Mouse (Mus musculus): ENCODE results near the gene Wnt5b. TPM values are rescaled to one million over a fixed set of nuclear protein-coding genes. Genes with fewer than 3 reads are reported as not detected.
A peak's percentile ranks its signal among the peaks of the same experiment; 100 is the strongest.

The Wnt5b gene
- polyA plus RNA-seq, 1 experiment from 2014 or later = 7.3 TPM

GRCm38 (mm10) chr6:119499271-119499670, 44.9 kb downstream of the Wnt5b start:
- 0 out of 2 replicates have a peak, but pooled peaks cover 3% of the 10 kb centered on the region for H3K4me1 ChIP-seq (ENCODE audit: control insufficient read depth, insufficient read depth, low read length)
- H3K4me3 ChIP-seq (ENCODE audit: low read depth, low read length) = no peak overlapping the region
- H3K36me3 ChIP-seq (ENCODE audit: control insufficient read depth, insufficient read depth, low read length) = no peaks in the 10 kb centered on the region
- no peak overlapping the region for H3K9ac ChIP-seq (ENCODE audit: low read length)
- no peaks in the 10 kb centered on the region for H3K9me3 ChIP-seq (ENCODE audit: control insufficient read depth, low read length)
- 21% methylated on average over 5 of the region's 5 CpGs for WGBS
- H3K27ac ChIP-seq (ENCODE audit: low read depth, low read length) = no peak overlapping the region
- ATAC-seq (ENCODE audit: insufficient read depth, low FRiP score, low TSS enrichment) (no peak), DNase-seq (ENCODE audit: low spot score) (no peak)
- H3K27me3 ChIP-seq (ENCODE audit: control insufficient read depth, insufficient read depth, low read length) = no peaks in the 10 kb centered on the region
- no peak overlapping the region for H3K4me2 ChIP-seq (ENCODE audit: low read depth)

DNA sequence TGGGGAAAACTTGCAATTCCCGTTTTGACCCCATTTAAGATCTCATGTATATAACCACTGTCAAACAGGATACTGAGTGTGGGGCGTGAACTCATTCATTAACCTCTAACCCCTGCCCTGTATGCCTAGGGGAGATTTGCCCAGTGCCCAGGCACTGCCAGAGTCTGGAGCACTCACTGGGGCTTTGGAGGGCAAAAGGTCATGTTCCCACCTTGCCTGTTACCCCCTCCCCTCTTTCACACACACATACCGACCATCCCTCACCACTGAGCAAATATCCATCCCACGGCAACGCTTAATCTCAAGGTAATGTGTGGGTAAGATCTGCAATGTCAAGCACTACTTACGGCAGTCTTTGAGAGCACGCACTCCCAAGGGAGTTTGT, 51.5 kb downstream of the Wnt5b start:
- peak; percentile 22 for DNase-seq (ENCODE audit: low spot score)
- no peak for ATAC-seq (ENCODE audit: insufficient read depth, low FRiP score, low TSS enrichment)
- no peaks in the 10 kb centered on the region for H3K9me3 ChIP-seq (ENCODE audit: control insufficient read depth, low read length)
- H3K4me2 ChIP-seq (ENCODE audit: low read depth) = no peak overlapping the region
- H3K36me3 ChIP-seq (ENCODE audit: control insufficient read depth, insufficient read depth, low read length) = no peaks in the 10 kb centered on the region
- no peak overlapping the region for H3K4me3 ChIP-seq (ENCODE audit: low read depth, low read length)
- H3K9ac ChIP-seq (ENCODE audit: low read length) = no peak overlapping the region
- WGBS = 27% methylated on average over 7 of the region's 7 CpGs
- H3K27ac ChIP-seq (ENCODE audit: low read depth, low read length) = no peak overlapping the region
- no peaks in the 10 kb centered on the region for H3K27me3 ChIP-seq (ENCODE audit: control insufficient read depth, insufficient read depth, low read length)
- H3K4me1 ChIP-seq (ENCODE audit: control insufficient read depth, insufficient read depth, low read length) = peaks cover 19% of the 10 kb centered on the region

DNA sequence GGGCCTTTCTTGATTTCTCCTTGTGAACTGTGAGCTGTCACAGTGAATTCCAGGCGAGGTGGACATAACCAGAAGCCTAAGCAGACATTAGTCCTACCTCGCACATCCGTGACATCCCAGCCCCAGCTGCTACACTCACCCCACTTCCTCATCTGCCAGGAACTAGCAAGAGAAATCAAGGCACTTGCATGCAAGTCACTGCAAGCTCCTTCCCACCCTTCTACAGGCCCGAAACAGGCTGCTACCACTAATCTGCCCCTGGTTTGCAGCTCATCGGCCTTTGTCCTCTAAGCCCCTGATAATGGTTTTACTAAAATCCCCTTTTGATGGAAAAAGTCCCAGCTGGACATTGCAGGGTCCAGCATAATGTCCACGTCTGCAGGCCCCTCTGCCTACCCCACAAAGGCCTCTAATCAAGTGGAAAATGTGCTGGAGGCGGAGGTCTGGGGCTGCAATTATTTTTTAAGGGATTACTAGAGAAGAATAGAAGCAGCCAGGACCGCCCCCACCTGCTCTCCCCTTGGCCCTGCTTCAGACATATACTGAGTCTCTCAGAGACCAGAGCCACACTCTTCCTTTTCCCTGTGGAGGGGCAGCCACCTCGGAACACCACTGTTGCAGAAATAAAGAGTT, 52.0 kb downstream of the Wnt5b start:
- Histone ChIP-seq H3K9ac (ENCODE audit: low read length) (no peak overlapping the region), H3K4me1 (ENCODE audit: control insufficient read depth, insufficient read depth, low read length) (peaks cover 19% of the 10 kb centered on the region), H3K36me3 (ENCODE audit: control insufficient read depth, insufficient read depth, low read length) (no peaks in the 10 kb centered on the region), H3K9me3 (ENCODE audit: control insufficient read depth, low read length) (no peaks in the 10 kb centered on the region), H3K4me3 (ENCODE audit: low read depth, low read length) (no peak overlapping the region), H3K27me3 (ENCODE audit: control insufficient read depth, insufficient read depth, low read length) (no peaks in the 10 kb centered on the region), H3K4me2 (ENCODE audit: low read depth) (no peak overlapping the region), H3K27ac (ENCODE audit: low read depth, low read length) (peak overlapping the region; percentile 6; the same call in 1 of the 2 replicates)
- ATAC-seq (ENCODE audit: insufficient read depth, low FRiP score, low TSS enrichment) (peak; percentile 29; the same call in 1 of the 2 replicates), DNase-seq (ENCODE audit: low spot score) (peak; percentile 43)
- WGBS = 36% methylated on average over 9 of the region's 9 CpGs

- Histone ChIP-seq H3K27ac (ENCODE audit: low read depth, low read length) (peak overlapping the region; percentile 42; the same call in 1 of the 2 replicates), H3K4me3 (ENCODE audit: low read depth, low read length) (no peak overlapping the region), H3K9ac (ENCODE audit: low read length) (peak overlapping the region; percentile 11; the same call in 1 of the 2 replicates), H3K4me1 (ENCODE audit: control insufficient read depth, insufficient read depth, low read length) (peaks cover 19% of the 10 kb centered on the region), H3K9me3 (ENCODE audit: control insufficient read depth, low read length) (no peaks in the 10 kb centered on the region), H3K36me3 (ENCODE audit: control insufficient read depth, insufficient read depth, low read length) (no peaks in the 10 kb centered on the region), H3K4me2 (ENCODE audit: low read depth) (no peak overlapping the region), H3K27me3 (ENCODE audit: control insufficient read depth, insufficient read depth, low read length) (no peaks in the 10 kb centered on the region)
- ATAC-seq (ENCODE audit: insufficient read depth, low FRiP score, low TSS enrichment) = no peak
- 25% methylated on average over 11 of the region's 11 CpGs for WGBS
- no peak for DNase-seq (ENCODE audit: low spot score)
These were observed 53.1 kb downstream of the Wnt5b start for GRCm38 (mm10) chr6:119491006-119491405.

GRCm38 (mm10) chr6:119490549-119490948, 53.6 kb downstream of the Wnt5b start:
- DNase-seq (ENCODE audit: low spot score) (peak; percentile 28), ATAC-seq (ENCODE audit: insufficient read depth, low FRiP score, low TSS enrichment) (no peak)
- Histone ChIP-seq H3K27ac (ENCODE audit: low read depth, low read length) (no peak overlapping the region), H3K9ac (ENCODE audit: low read length) (no peak overlapping the region), H3K4me1 (ENCODE audit: control insufficient read depth, insufficient read depth, low read length) (peaks cover 19% of the 10 kb centered on the region), H3K4me2 (ENCODE audit: low read depth) (no peak overlapping the region), H3K27me3 (ENCODE audit: control insufficient read depth, insufficient read depth, low read length) (no peaks in the 10 kb centered on the region), H3K9me3 (ENCODE audit: control insufficient read depth, low read length) (no peaks in the 10 kb centered on the region), H3K4me3 (ENCODE audit: low read depth, low read length) (no peak overlapping the region), H3K36me3 (ENCODE audit: control insufficient read depth, insufficient read depth, low read length) (no peaks in the 10 kb centered on the region)
- 27% methylated on average over 11 of the region's 11 CpGs for WGBS

GRCm38 (mm10) chr6:119489765-119490164, 54.4 kb downstream of the Wnt5b start:
- WGBS = 14% methylated on average over 5 of the region's 5 CpGs
- Histone ChIP-seq H3K36me3 (ENCODE audit: control insufficient read depth, insufficient read depth, low read length) (no peaks in the 10 kb centered on the region), H3K4me1 (ENCODE audit: control insufficient read depth, insufficient read depth, low read length) (peaks cover 19% of the 10 kb centered on the region), H3K27me3 (ENCODE audit: control insufficient read depth, insufficient read depth, low read length) (no peaks in the 10 kb centered on the region), H3K27ac (ENCODE audit: low read depth, low read length) (no peak overlapping the region), H3K4me2 (ENCODE audit: low read depth) (no peak overlapping the region), H3K9ac (ENCODE audit: low read length) (no peak overlapping the region), H3K4me3 (ENCODE audit: low read depth, low read length) (no peak overlapping the region), H3K9me3 (ENCODE audit: control insufficient read depth, low read length) (no peaks in the 10 kb centered on the region)
- ATAC-seq (ENCODE audit: insufficient read depth, low FRiP score, low TSS enrichment) (no peak), DNase-seq (ENCODE audit: low spot score) (peak; percentile 74)

GRCm38 (mm10) chr6:119487619-119488018, 56.5 kb downstream of the Wnt5b start:
- peaks cover 15% of the 10 kb centered on the region for H3K4me1 ChIP-seq (ENCODE audit: control insufficient read depth, insufficient read depth, low read length)
- ATAC-seq (ENCODE audit: insufficient read depth, low FRiP score, low TSS enrichment) = no peak
- no peak overlapping the region for H3K4me2 ChIP-seq (ENCODE audit: low read depth)
- DNase-seq (ENCODE audit: low spot score) = no peak
- 94% methylated on average over 9 of the region's 9 CpGs for WGBS
- H3K4me3 ChIP-seq (ENCODE audit: low read depth, low read length) = no peak overlapping the region
- no peaks in the 10 kb centered on the region for H3K27me3 ChIP-seq (ENCODE audit: control insufficient read depth, insufficient read depth, low read length)
- H3K9ac ChIP-seq (ENCODE audit: low read length) = no peak overlapping the region
- H3K27ac ChIP-seq (ENCODE audit: low read depth, low read length) = no peak overlapping the region
- 0 out of 2 replicates have a peak, but pooled peaks cover 2% of the 10 kb centered on the region for H3K36me3 ChIP-seq (ENCODE audit: control insufficient read depth, insufficient read depth, low read length)
- no peaks in the 10 kb centered on the region for H3K9me3 ChIP-seq (ENCODE audit: control insufficient read depth, low read length)

DNA sequence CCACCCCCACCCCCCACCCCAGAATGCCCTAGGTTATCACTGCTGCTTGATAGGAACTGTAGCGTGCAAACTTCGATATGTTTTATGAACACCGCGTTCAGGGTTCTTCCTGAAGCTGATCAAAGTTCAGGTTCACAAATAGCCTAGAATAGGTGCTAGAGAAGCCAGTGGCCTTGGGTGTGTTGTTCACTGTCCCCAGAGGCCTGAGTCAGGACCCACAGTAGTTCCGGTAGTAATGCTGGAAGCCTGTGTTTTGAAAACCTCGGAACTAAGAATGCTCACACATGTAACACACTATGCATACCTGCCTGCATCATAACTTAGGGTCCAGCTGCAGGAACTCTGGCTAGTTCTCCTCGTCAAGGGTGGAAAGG, 57.1 kb downstream of the Wnt5b start:
- DNase-seq (ENCODE audit: low spot score) (no peak), ATAC-seq (ENCODE audit: insufficient read depth, low FRiP score, low TSS enrichment) (no peak)
- Histone ChIP-seq H3K36me3 (ENCODE audit: control insufficient read depth, insufficient read depth, low read length) (0 out of 2 replicates have a peak, but pooled peaks cover 2% of the 10 kb centered on the region), H3K27ac (ENCODE audit: low read depth, low read length) (no peak overlapping the region), H3K4me2 (ENCODE audit: low read depth) (no peak overlapping the region), H3K27me3 (ENCODE audit: control insufficient read depth, insufficient read depth, low read length) (no peaks in the 10 kb centered on the region), H3K4me1 (ENCODE audit: control insufficient read depth, insufficient read depth, low read length) (peaks cover 15% of the 10 kb centered on the region), H3K9ac (ENCODE audit: low read length) (no peak overlapping the region), H3K9me3 (ENCODE audit: control insufficient read depth, low read length) (no peaks in the 10 kb centered on the region), H3K4me3 (ENCODE audit: low read depth, low read length) (no peak overlapping the region)
- 94% methylated on average over 7 of the region's 7 CpGs for WGBS

GRCm38 (mm10) chr6:119486381-119487084, 57.6 kb downstream of the Wnt5b start:
- H3K9me3 ChIP-seq (ENCODE audit: control insufficient read depth, low read length) = no peaks in the 10 kb centered on the region
- no peak for DNase-seq (ENCODE audit: low spot score)
- H3K27ac ChIP-seq (ENCODE audit: low read depth, low read length) = no peak overlapping the region
- H3K4me3 ChIP-seq (ENCODE audit: low read depth, low read length) = no peak overlapping the region
- WGBS = 90% methylated on average over 12 of the region's 12 CpGs
- no peak overlapping the region for H3K9ac ChIP-seq (ENCODE audit: low read length)
- H3K4me1 ChIP-seq (ENCODE audit: control insufficient read depth, insufficient read depth, low read length) = peaks cover 15% of the 10 kb centered on the region
- H3K27me3 ChIP-seq (ENCODE audit: control insufficient read depth, insufficient read depth, low read length) = no peaks in the 10 kb centered on the region
- H3K36me3 ChIP-seq (ENCODE audit: control insufficient read depth, insufficient read depth, low read length) = 0 out of 2 replicates have a peak, but pooled peaks cover 2% of the 10 kb centered on the region
- H3K4me2 ChIP-seq (ENCODE audit: low read depth) = no peak overlapping the region
- no peak for ATAC-seq (ENCODE audit: insufficient read depth, low FRiP score, low TSS enrichment)

All from neural tube, embryonic 11.5 days (tissue).